Mouse (Mus musculus): Measurements from ENCODE around the gene Nav2. TPM values are rescaled to one million over a fixed set of nuclear protein-coding genes. Genes with fewer than 3 reads are reported as not detected.

The Nav2 gene
- 3.9 TPM for polyA plus RNA-seq (2014; fragmentation: Illumina TruSeq; extraction: RNeasy Lipid Tissue Mini Kit (QIAGEN cat#74804); ENCODE audit: insufficient read depth, low read depth, low replicate concordance)

GRCm38 (mm10) chr7:48908521-48909341, at the start of gene Nav2:
TSS of gene Nav2 (plus strand) at chr7:48908716.

DNA sequence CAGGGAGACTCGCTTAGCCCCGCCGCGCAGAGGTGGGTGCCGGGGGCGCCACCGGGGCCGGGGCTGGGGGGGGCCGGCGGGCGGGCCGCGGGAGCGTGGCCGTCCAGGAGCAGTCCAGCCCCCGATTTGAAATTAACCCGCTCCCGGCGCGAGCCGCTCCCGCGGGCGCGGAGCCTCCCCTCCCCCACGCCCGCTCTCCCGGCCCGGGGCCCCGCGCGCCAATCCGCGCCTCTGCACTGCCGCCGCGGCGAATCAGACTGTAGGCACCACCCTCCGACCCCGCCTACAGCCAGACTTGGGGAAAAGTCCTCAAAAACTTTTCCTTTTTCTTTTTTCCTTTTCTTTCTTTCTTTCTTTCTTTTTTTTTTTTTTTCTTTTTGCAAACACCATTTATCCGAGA, 27.0 kb upstream of the Nav2 start, which contains the start of gene E2f8:
Gene E2f8, minus strand, starts transcription at position 111 of the 400 bp plus-strand sequence.

DNA sequence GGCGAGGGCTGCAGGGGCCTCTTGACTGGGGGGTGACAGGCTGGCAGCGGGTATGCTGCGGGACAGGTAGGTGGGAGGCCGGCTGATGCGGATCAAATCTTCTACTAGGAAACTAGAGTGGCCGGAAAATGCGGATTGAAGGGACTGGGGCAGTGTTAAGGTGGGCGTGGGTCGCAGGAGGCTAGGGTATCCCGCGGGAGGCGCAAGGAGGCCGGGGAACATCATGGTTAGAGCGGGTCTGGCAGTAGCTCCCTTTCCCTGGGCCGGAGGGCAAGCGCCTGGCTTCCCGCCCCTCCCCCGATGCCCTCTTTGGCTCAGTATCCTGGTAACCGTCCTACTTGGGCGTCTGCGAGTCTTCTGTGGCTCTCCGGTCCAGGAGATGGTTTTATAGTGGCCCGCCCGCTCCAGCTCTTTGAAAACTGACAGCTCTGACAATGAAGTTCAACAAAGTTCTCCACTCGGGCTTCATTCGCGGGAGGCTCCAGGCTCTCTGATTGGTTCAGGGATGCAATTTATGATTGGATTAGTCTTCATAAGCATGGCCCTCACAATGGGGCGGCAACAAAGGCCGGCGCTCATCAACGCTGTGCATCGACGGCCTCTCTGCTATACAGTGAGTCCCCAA, 728.1 kb downstream of the Nav2 start, which contains the start of gene Dbx1:
Gene Dbx1, minus strand, starts transcription at position 359 of the 625 bp plus-strand sequence.

Other genes with a start within 250 kb of the Nav2 start
- gene Zdhhc13, start 119.7 kb upstream of the Nav2 start, polyA plus RNA-seq (2014; fragmentation: Illumina TruSeq; extraction: RNeasy Lipid Tissue Mini Kit (QIAGEN cat#74804); ENCODE audit: insufficient read depth, low read depth, low replicate concordance): 7.5 TPM
- gene Csrp3, start 60.7 kb upstream of the Nav2 start, polyA plus RNA-seq (2014; fragmentation: Illumina TruSeq; extraction: RNeasy Lipid Tissue Mini Kit (QIAGEN cat#74804); ENCODE audit: insufficient read depth, low read depth, low replicate concordance): 61.8 TPM
- gene E2f8, start 27.1 kb upstream of the Nav2 start, polyA plus RNA-seq (2014; fragmentation: Illumina TruSeq; extraction: RNeasy Lipid Tissue Mini Kit (QIAGEN cat#74804); ENCODE audit: insufficient read depth, low read depth, low replicate concordance): 0.39 TPM